Mouse (Mus musculus) cortical plate, adult 2 months (tissue): ENCODE results near the gene Miga2.

ENCODE experiments used
- CTCF ChIP-seq: fragments of 200-500 bp; IDR thresholded peaks from 2 replicates; pipeline ENCODE4 v1.5.1; 2011; ENCODE audit warnings: mild to moderate bottlenecking, control low read depth, low read length; ENCODE audit not compliant: insufficient read depth; ENCODE audit errors: extremely low read depth
- POLR2A ChIP-seq: fragments of 200-500 bp; IDR thresholded peaks from 2 replicates; pipeline ENCODE4 v1.6.1; 2011; ENCODE audit warnings: mild to moderate bottlenecking, low read length, control low read depth; ENCODE audit not compliant: insufficient read depth; ENCODE audit errors: extremely low read depth

DNA sequence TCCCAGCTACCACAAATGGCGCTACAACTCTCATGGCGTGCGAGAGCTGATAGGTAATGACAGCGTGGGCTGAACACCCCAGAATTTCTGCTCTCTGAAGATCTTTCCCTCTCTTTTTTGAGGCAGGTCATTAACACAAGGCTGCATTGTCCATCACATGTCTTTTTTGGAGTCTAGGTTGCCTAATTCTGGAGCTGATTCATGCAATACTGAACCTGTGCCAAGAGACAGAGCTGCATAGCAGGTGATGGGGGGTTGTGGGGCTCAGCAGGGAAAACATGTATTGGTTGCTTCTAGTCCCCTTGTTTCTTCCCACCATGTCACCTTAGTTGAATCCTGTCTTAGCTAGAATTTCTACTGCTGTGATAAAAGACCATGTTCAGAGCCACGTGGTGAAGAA, 38.7 kb upstream of the Miga2 start:
- TF ChIP-seq CTCF (no peak), POLR2A (no peak)
